In the genomic region with DNA sequence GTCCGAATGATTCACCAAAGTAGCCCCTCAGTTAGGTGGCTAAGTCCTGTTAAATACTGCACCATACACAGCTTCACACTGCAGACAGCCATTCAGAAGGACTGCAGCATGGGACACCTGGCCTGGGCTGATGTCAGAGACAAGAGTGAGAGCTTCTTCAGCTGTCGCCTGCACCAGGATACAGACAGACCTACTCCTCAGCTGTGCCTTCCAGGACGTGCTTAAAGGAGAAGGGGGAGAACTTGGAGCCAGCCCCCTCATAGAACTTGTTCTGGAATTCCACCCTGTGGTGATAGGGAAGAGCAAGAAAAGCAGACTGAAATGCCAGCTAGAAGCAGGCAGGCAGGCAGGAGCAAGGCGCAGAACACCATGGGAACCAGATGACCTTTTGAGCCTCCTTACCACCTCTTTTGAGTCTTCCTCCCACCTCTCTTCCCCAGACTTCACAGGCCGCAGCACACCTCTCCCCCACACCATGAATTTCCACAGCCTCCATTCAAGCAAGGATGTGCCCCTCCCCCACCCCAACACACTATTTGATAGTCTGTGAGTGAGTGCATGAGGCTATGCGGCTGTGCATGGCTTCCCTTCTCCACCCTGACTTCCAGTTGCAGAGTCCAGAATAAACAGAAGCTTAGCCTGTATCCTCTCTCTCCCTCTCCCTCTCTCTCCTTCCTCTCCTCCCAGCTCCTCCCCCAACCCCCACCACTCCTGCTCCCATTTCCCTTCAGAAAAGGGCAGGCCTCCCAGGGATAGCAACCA, we compare ENCODE assay signal across 9 mouse cellular contexts. TPM values are rescaled to one million over a fixed set of nuclear protein-coding genes. Genes with fewer than 3 reads are reported as not detected.
DNase-seq lines count a peak whose midpoint lies in the region; ATAC-seq and TF ChIP-seq lines count a peak whose summit lies in the region.
"Had no signal": no experiment of that assay in that cellular context is flagged by ENCODE, and none has a peak within 500 bp of the region (broad histone marks: within the 10 kb centered on the region; RNA-seq: fewer than 3 reads in every experiment).

No protein-coding gene starts in this region.

- H3K9ac ChIP-seq in kidney, embryonic 15.5 days: no peak overlapping the region
- H3K9ac ChIP-seq in heart, embryonic 11.5 days (ENCODE audit: low read depth, low read length): 0 out of 2 replicates have a peak overlapping the region, but pooled peaks have one; percentile 18
- H3K9ac ChIP-seq in liver, embryonic 11.5 days (ENCODE audit: low read depth, low read length): no peak overlapping the region

- H3K27me3 ChIP-seq in kidney, embryonic 15.5 days: no peaks in the 10 kb centered on the region
- no peaks in the 10 kb centered on the region for H3K27me3 ChIP-seq in kidney, adult 2 months (replicated peaks; ENCODE audit: control insufficient read depth, insufficient read depth, low read length)
- H3K27me3 ChIP-seq in heart, embryonic 11.5 days (ENCODE audit: control insufficient read depth, insufficient read depth, low read length): no peaks in the 10 kb centered on the region
- H3K27me3 ChIP-seq in liver, embryonic 11.5 days (replicated peaks; ENCODE audit: control insufficient read depth, insufficient read depth, low read length): no peaks in the 10 kb centered on the region

- DNase-seq in kidney, adult 2 months: no peak
- peak; percentile 27 for DNase-seq in ZHBTc4 (ENCODE audit: low read depth, low spot score)
- no peak for DNase-seq in liver, embryonic 11.5 days (ENCODE audit: low spot score)
- no peak for DNase-seq in layer of hippocampus, adult 11-12 months (ENCODE audit: low spot score)
- DNase-seq in ovary, postnatal 10 days (ENCODE audit: low spot score): no peak

- no peak overlapping the region for H3K4me3 ChIP-seq in kidney, embryonic 15.5 days (replicated peaks)
- no peak overlapping the region for H3K4me3 ChIP-seq in kidney, adult 2 months (ENCODE audit: insufficient read depth, low read depth, low read length)
- no peak overlapping the region for H3K4me3 ChIP-seq in heart, embryonic 11.5 days (ENCODE audit: low read depth, low read length)
- H3K4me3 ChIP-seq in liver, embryonic 11.5 days (ENCODE audit: low read depth, low read length): no peak overlapping the region

- H3K27ac ChIP-seq in kidney, embryonic 15.5 days: peak overlapping the region; percentile 90
- H3K27ac ChIP-seq in kidney, adult 2 months (ENCODE audit: insufficient read depth, low read depth, low read length): no peak overlapping the region
- H3K27ac ChIP-seq in heart, embryonic 11.5 days (ENCODE audit: low read depth, low read length): no peak overlapping the region; the same call in 1 of the 2 replicates
- H3K27ac ChIP-seq in liver, embryonic 11.5 days (ENCODE audit: low read depth, low read length): peak overlapping the region; percentile 10

- no peaks in the 10 kb centered on the region for H3K36me3 ChIP-seq in kidney, embryonic 15.5 days
- H3K36me3 ChIP-seq in kidney, adult 2 months (ENCODE audit: control insufficient read depth, insufficient read depth, low read length): peaks cover 2% of the 10 kb centered on the region
- no peaks in the 10 kb centered on the region for H3K36me3 ChIP-seq in heart, embryonic 11.5 days (ENCODE audit: control insufficient read depth, insufficient read depth, low read length)
- H3K36me3 ChIP-seq in liver, embryonic 11.5 days (ENCODE audit: control insufficient read depth, insufficient read depth, low read length): no peaks in the 10 kb centered on the region

- 27% methylated on average over 6 of the region's 6 CpGs for WGBS in kidney, embryonic 15.5 days
- 57% methylated on average over 6 of the region's 6 CpGs for WGBS in kidney, adult 2 months
- WGBS in heart, embryonic 11.5 days (ENCODE audit: insufficient replicate concordance): 32% methylated on average over 6 of the region's 6 CpGs
- 51% methylated on average over 6 of the region's 6 CpGs for WGBS in liver, embryonic 11.5 days

- peaks cover 45% of the 10 kb centered on the region for H3K4me1 ChIP-seq in kidney, embryonic 15.5 days
- 0 out of 2 replicates have a peak, but pooled peaks cover 2% of the 10 kb centered on the region for H3K4me1 ChIP-seq in kidney, adult 2 months (ENCODE audit: control insufficient read depth, insufficient read depth, low read length)
- H3K4me1 ChIP-seq in heart, embryonic 11.5 days (ENCODE audit: control insufficient read depth, insufficient read depth, low read length): no peaks in the 10 kb centered on the region
- H3K4me1 ChIP-seq in liver, embryonic 11.5 days (replicated peaks; ENCODE audit: control insufficient read depth, insufficient read depth, low read length): no peaks in the 10 kb centered on the region

- H3K9me3 ChIP-seq in kidney, embryonic 15.5 days (replicated peaks): no peaks in the 10 kb centered on the region
- no peaks in the 10 kb centered on the region for H3K9me3 ChIP-seq in heart, embryonic 11.5 days (replicated peaks; ENCODE audit: control insufficient read depth, low read length)
- H3K9me3 ChIP-seq in liver, embryonic 11.5 days (ENCODE audit: control insufficient read depth, low read length): no peaks in the 10 kb centered on the region

- TF ChIP-seq POLR2A in kidney, adult 2 months (IDR thresholded peaks at IDR 0.05; ENCODE audit: low read depth, low read length): no peak

- peak; percentile 86 for ATAC-seq in kidney, embryonic 15.5 days (replicated peaks; ENCODE audit: low FRiP score)
- ATAC-seq in heart, embryonic 11.5 days (replicated peaks; ENCODE audit: insufficient number of reproducible peaks, low FRiP score, low TSS enrichment): 0 out of 2 replicates have a peak, but pooled peaks have one; percentile 52
- no peak; the same call in 1 of the 2 replicates for ATAC-seq in liver, embryonic 11.5 days (replicated peaks; ENCODE audit: low FRiP score)
- no peak for ATAC-seq in monocyte, adult 5-6 weeks (replicated peaks; ENCODE audit: insufficient number of reproducible peaks, low FRiP score, low TSS enrichment, poor library complexity, severe bottlenecking)

- H3K4me2 ChIP-seq in kidney, embryonic 15.5 days: no peak overlapping the region
- no peak overlapping the region for H3K4me2 ChIP-seq in heart, embryonic 11.5 days
- no peak overlapping the region; the same call in 1 of the 2 replicates for H3K4me2 ChIP-seq in liver, embryonic 11.5 days
- H3K4me2 ChIP-seq: midbrain, embryonic 11.5 days had no signal

- no peak for TF ChIP-seq CTCF in kidney, adult 2 months (conservative IDR thresholded peaks at IDR 0.05; ENCODE audit: insufficient read depth, insufficient read length, low read depth, low read length)

RNA-seq across cellular contexts. Expression of gene Svopl, which starts 2.2 kb away (rescaled TPM):
- 14.5 and 17.3 TPM in 2 replicates for polyA plus RNA-seq in kidney, embryonic 15.5 days (2015; fragmentation: Nextera tagmentation; extraction: Ambion mirVana)
- polyA plus RNA-seq in kidney, adult 2 months (2012; rRNA removed): 13.5 and 14.3 TPM in 2 replicates
- polyA plus RNA-seq in heart, embryonic 11.5 days (2014; fragmentation: Nextera tagmentation; extraction: Ambion mirVana): 0.15 and 0.30 TPM in 2 replicates
- polyA plus RNA-seq in liver, embryonic 11.5 days (2014; fragmentation: Nextera tagmentation; extraction: Ambion mirVana): 0.08 and 0.25 TPM in 2 replicates
- not detected in 3 replicates for total RNA-seq in monocyte, adult 5-6 weeks (2017)

Comparison
In these comparisons a context has a peak if more than half of its experiments do, and no peak if none do; other contexts are left out.
1. H3K27ac ChIP-seq: peak in kidney, embryonic 15.5 days (single experiment) and liver, embryonic 11.5 days (single experiment); none in kidney, adult 2 months (single experiment) and heart, embryonic 11.5 days (single experiment).
2. ATAC-seq: peak in kidney, embryonic 15.5 days (single experiment) and heart, embryonic 11.5 days (single experiment); none in liver, embryonic 11.5 days (single experiment) and monocyte, adult 5-6 weeks (single experiment).
3. RNA of gene Svopl, which starts 2.2 kb away (polyA plus RNA-seq): 14.5 to 17.3 TPM in kidney, embryonic 15.5 days and 13.5 to 14.3 TPM in kidney, adult 2 months; 0.15 to 0.30 TPM in heart, embryonic 11.5 days and 0.08 to 0.25 TPM in liver, embryonic 11.5 days; every median in the first group is over 10 times any median in the second.